Mouse (Mus musculus) neural tube, embryonic 14.5 days (tissue): ENCODE results near the gene Aebp2. TPM values are rescaled to one million over a fixed set of nuclear protein-coding genes. Genes with fewer than 3 reads are reported as not detected.

ENCODE experiments used
- ATAC-seq: fragments of 200-750 bp; cut with Nextera tagmentation; 2 replicates; pipeline ENCODE4 v1.8.0; 2017; ENCODE audit warnings: low read depth, mild to moderate bottlenecking, moderate TSS enrichment, moderate library complexity
- H3K27ac ChIP-seq: fragments of 300-500 bp; sonication (generic); 2 replicates; pipeline ENCODE4 v1.5.1; 2014; ENCODE audit warnings: low read depth, mild to moderate bottlenecking, control low read depth, low read length, moderate library complexity, mixed read lengths
- H3K27me3 ChIP-seq: fragments of 300-500 bp; sonication (generic); 2 replicates; pipeline ENCODE4 v1.6.1; 2014; ENCODE audit warnings: low read length; ENCODE audit not compliant: control insufficient read depth, insufficient read depth
- H3K36me3 ChIP-seq: fragments of 300-500 bp; sonication (generic); 2 replicates; pipeline ENCODE4 v1.6.1; 2014; ENCODE audit warnings: low read length, mixed read lengths; ENCODE audit not compliant: control insufficient read depth, insufficient read depth
- H3K4me1 ChIP-seq: fragments of 300-500 bp; sonication (generic); 2 replicates; pipeline ENCODE4 v1.6.1; 2014; ENCODE audit warnings: low read length; ENCODE audit not compliant: control insufficient read depth, insufficient read depth
- H3K4me2 ChIP-seq: fragments of 300-500 bp; sonication (generic); 2 replicates; pipeline ENCODE4 v1.6.1; 2014; ENCODE audit warnings: mild to moderate bottlenecking, low read depth, low read length, control low read depth
- H3K4me3 ChIP-seq: fragments of 300-500 bp; sonication (generic); 2 replicates; pipeline ENCODE4 v1.5.1; 2014; ENCODE audit warnings: low read depth, low read length, control low read depth, mixed read lengths
- H3K9ac ChIP-seq: fragments of 300-500 bp; sonication (generic); replicated peaks from 2 replicates; pipeline ENCODE4 v1.6.1; 2014; ENCODE audit warnings: low read depth, mild to moderate bottlenecking, control low read depth, low read length, mixed read lengths
- H3K9me3 ChIP-seq: fragments of 300-500 bp; sonication (generic); 2 replicates; pipeline ENCODE4 v1.6.1; 2016; ENCODE audit warnings: low read length; ENCODE audit not compliant: control insufficient read depth
- WGBS: fragments of 180-500 bp; shearing (Covaris S2); extraction: QIAGEN DNeasy Blood & Tissue Kit; methylation state at CpG from one replicate; pipeline ENCODE4 v1.1.7; 2014; 5-methylcytosine and 5-hydroxymethylcytosine counted together
- polyA plus RNA-seq: library from polyadenylated mRNA; unstranded; fragments of >200 nt; fragmentation: Nextera tagmentation; extraction: Ambion mirVana; gene quantifications from 2 replicates; pipeline ENCODE4 v1.2.1, GENCODE M21; 2014

Gene Aebp2
- polyA plus RNA-seq, 1 experiment from 2014 or later: 12.2 TPM

DNA sequence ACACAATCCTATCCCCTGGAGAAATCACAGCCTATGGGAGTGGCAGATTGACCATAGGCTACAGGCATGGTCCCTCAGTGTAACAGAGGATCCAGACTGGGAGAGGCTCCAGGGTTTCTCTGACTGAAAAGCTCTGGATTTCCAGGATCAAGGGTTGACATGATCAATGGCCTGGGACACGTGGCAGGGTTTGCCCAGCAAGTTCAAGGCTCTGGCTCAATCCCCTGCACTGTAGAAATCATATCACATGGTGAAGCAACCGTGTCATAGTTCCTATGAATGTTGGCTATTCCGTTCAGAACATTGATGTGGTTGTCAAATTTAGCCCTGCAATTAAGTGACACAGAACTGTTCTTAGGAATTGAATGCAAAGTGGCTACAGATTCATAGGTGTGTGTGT lies 52.0 kb downstream of the Aebp2 start:
- no peak overlapping the region for H3K27ac ChIP-seq
- H3K4me3 ChIP-seq: no peak overlapping the region
- ATAC-seq: no peak
- H3K4me1 ChIP-seq: peaks cover 6% of the 10 kb centered on the region
- H3K36me3 ChIP-seq: no peaks in the 10 kb centered on the region
- H3K9me3 ChIP-seq: no peaks in the 10 kb centered on the region
- 70% methylated on average over 3 of the region's 3 CpGs for WGBS
- H3K4me2 ChIP-seq: no peak overlapping the region
- no peaks in the 10 kb centered on the region for H3K27me3 ChIP-seq
- no peak overlapping the region for H3K9ac ChIP-seq

- H3K9ac ChIP-seq: no peak overlapping the region
- H3K9me3 ChIP-seq: no peaks in the 10 kb centered on the region
- no peaks in the 10 kb centered on the region; the same call in 1 of the 2 replicates for H3K27me3 ChIP-seq
- H3K27ac ChIP-seq: no peak overlapping the region
- no peak for ATAC-seq
- peaks cover 6% of the 10 kb centered on the region for H3K4me1 ChIP-seq
- no peaks in the 10 kb centered on the region for H3K36me3 ChIP-seq
- H3K4me3 ChIP-seq: no peak overlapping the region
- WGBS: 90% methylated on average over 4 of the region's 4 CpGs
- H3K4me2 ChIP-seq: no peak overlapping the region
Observed at GRCm38 (mm10) chr6:140676094-140676493, 53.6 kb downstream of the Aebp2 start.

GRCm38 (mm10) chr6:140677041-140677440 lies 54.6 kb downstream of the Aebp2 start:
- ATAC-seq: no peak
- H3K4me2 ChIP-seq: no peak overlapping the region

DNA sequence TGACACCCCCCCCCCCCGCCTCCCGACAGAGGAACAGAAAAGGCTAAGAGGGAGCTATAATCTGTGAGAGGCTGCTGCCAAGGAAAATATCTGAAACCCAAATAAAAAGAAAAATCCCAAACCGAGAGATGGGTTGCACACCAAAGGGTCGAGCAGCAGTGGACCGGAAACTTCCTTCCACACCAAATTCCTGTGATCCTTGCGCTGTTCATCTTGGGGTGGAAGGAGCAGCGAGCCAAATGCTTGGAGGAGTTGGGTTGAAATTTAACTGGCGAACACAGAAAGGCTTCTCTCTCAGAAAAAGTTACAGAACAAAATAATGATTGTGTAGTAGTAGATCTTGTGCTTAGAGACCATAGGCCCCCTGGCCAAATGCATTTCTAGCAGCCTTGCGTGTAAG lies 55.5 kb downstream of the Aebp2 start:
- ATAC-seq: no peak
- H3K36me3 ChIP-seq: no peaks in the 10 kb centered on the region
- H3K4me2 ChIP-seq: no peak overlapping the region
- H3K9ac ChIP-seq: no peak overlapping the region
- H3K4me1 ChIP-seq: peaks cover 9% of the 10 kb centered on the region
- no peak overlapping the region for H3K27ac ChIP-seq
- H3K27me3 ChIP-seq: no peaks in the 10 kb centered on the region; the same call in 1 of the 2 replicates
- no peak overlapping the region for H3K4me3 ChIP-seq
- H3K9me3 ChIP-seq: no peaks in the 10 kb centered on the region
- 72% methylated on average over 9 of the region's 9 CpGs for WGBS

More at GRCm38 (mm10) chr6:140677041-140677440, 54.6 kb downstream of the Aebp2 start:
- Histone ChIP-seq H3K9me3 (no peaks in the 10 kb centered on the region), H3K4me1 (peaks cover 6% of the 10 kb centered on the region), H3K27me3 (no peaks in the 10 kb centered on the region; the same call in 1 of the 2 replicates), H3K4me3 (no peak overlapping the region), H3K36me3 (no peaks in the 10 kb centered on the region), H3K27ac (no peak overlapping the region), H3K9ac (no peak overlapping the region)
- 16% methylated on average over 4 of the region's 4 CpGs for WGBS

- peak; percentile 76 for ATAC-seq
- 14% methylated on average over 15 of the region's 15 CpGs for WGBS
- Histone ChIP-seq H3K27ac (no peak overlapping the region), H3K9ac (no peak overlapping the region), H3K4me2 (peak overlapping the region; percentile 18), H3K9me3 (no peaks in the 10 kb centered on the region), H3K36me3 (no peaks in the 10 kb centered on the region), H3K4me1 (peaks cover 9% of the 10 kb centered on the region), H3K27me3 (no peaks in the 10 kb centered on the region; the same call in 1 of the 2 replicates), H3K4me3 (no peak overlapping the region)
Observed at GRCm38 (mm10) chr6:140678658-140679271, 56.3 kb downstream of the Aebp2 start.

GRCm38 (mm10) chr6:140680713-140681112 lies 58.2 kb downstream of the Aebp2 start:
- no peak overlapping the region for H3K27ac ChIP-seq
- WGBS: 53% methylated on average over 7 of the region's 7 CpGs
- no peaks in the 10 kb centered on the region for H3K9me3 ChIP-seq
- H3K4me1 ChIP-seq: peaks cover 9% of the 10 kb centered on the region
- no peaks in the 10 kb centered on the region; the same call in 1 of the 2 replicates for H3K27me3 ChIP-seq
- no peak overlapping the region for H3K4me3 ChIP-seq
- H3K4me2 ChIP-seq: no peak overlapping the region
- ATAC-seq: no peak
- no peaks in the 10 kb centered on the region for H3K36me3 ChIP-seq
- H3K9ac ChIP-seq: no peak overlapping the region

GRCm38 (mm10) chr6:140682829-140683228 lies 60.4 kb downstream of the Aebp2 start:
- no peaks in the 10 kb centered on the region; the same call in 1 of the 2 replicates for H3K27me3 ChIP-seq
- no peaks in the 10 kb centered on the region for H3K9me3 ChIP-seq
- WGBS: 28% methylated on average over 13 of the region's 13 CpGs
- no peak overlapping the region for H3K4me2 ChIP-seq
- peak; percentile 40; the same call in 1 of the 2 replicates for ATAC-seq
- no peaks in the 10 kb centered on the region for H3K36me3 ChIP-seq
- H3K4me3 ChIP-seq: no peak overlapping the region
- no peak overlapping the region for H3K9ac ChIP-seq
- no peak overlapping the region for H3K27ac ChIP-seq
- peaks cover 9% of the 10 kb centered on the region for H3K4me1 ChIP-seq

- Histone ChIP-seq H3K27ac (no peak overlapping the region), H3K27me3 (no peaks in the 10 kb centered on the region; the same call in 1 of the 2 replicates), H3K4me2 (no peak overlapping the region), H3K9me3 (no peaks in the 10 kb centered on the region), H3K9ac (no peak overlapping the region), H3K4me1 (peaks cover 3% of the 10 kb centered on the region; the same call in 1 of the 2 replicates), H3K4me3 (no peak overlapping the region), H3K36me3 (no peaks in the 10 kb centered on the region)
- ATAC-seq: no peak
- 89% methylated on average over 11 of the region's 11 CpGs for WGBS
Observed at GRCm38 (mm10) chr6:140684403-140684802, 61.9 kb downstream of the Aebp2 start.

- Histone ChIP-seq H3K9ac (no peak overlapping the region), H3K27ac (no peak overlapping the region), H3K4me2 (no peak overlapping the region), H3K36me3 (no peaks in the 10 kb centered on the region), H3K9me3 (no peaks in the 10 kb centered on the region), H3K4me1 (no peaks in the 10 kb centered on the region), H3K4me3 (no peak overlapping the region), H3K27me3 (no peaks in the 10 kb centered on the region)
- no peak for ATAC-seq
- WGBS: 84% methylated on average over 16 of the region's 16 CpGs
Observed at GRCm38 (mm10) chr6:140689617-140690404, 67.3 kb downstream of the Aebp2 start.
